Mouse (Mus musculus) lung, embryonic 14.5 days (tissue): ENCODE results near the gene Cog4. TPM values are rescaled to one million over a fixed set of nuclear protein-coding genes. Genes with fewer than 3 reads are reported as not detected.
A peak's percentile ranks its signal among the peaks of the same experiment; 100 is the strongest.
"Not testable (repeated sequence)": the region's sequence is repeated elsewhere in the genome, so short reads cannot be mapped to it uniquely, and the experiment has no call there.

Experiments used
- ATAC-seq: fragments of 200-750 bp; cut with Nextera tagmentation; 2 replicates; pipeline ENCODE4 v1.8.0; 2017; ENCODE audit warnings: mild to moderate bottlenecking, moderate TSS enrichment, moderate library complexity; ENCODE audit not compliant: insufficient read depth
- DNase-seq: peaks from one replicate; pipeline ENCODE4 v3.0.0-alpha.2; 2015
- H3K27ac ChIP-seq: fragments of 300-500 bp; sonication (generic); 2 replicates; pipeline ENCODE4 v1.5.1; 2014; ENCODE audit warnings: low read depth, mild to moderate bottlenecking, moderate library complexity
- H3K27me3 ChIP-seq: fragments of 300-500 bp; sonication (generic); 2 replicates; pipeline ENCODE4 v1.6.1; 2014; ENCODE audit warnings: low read length, control low read depth; ENCODE audit not compliant: insufficient read depth
- H3K36me3 ChIP-seq: fragments of 300-500 bp; sonication (generic); 2 replicates; pipeline ENCODE4 v1.6.1; 2014; ENCODE audit warnings: control low read depth; ENCODE audit not compliant: insufficient read depth
- H3K4me1 ChIP-seq: fragments of 300-500 bp; sonication (generic); 2 replicates; pipeline ENCODE4 v1.6.1; 2014; ENCODE audit warnings: antibody characterized with exemption, control low read depth; ENCODE audit not compliant: insufficient read depth
- H3K4me2 ChIP-seq: fragments of 300-500 bp; sonication (generic); 2 replicates; pipeline ENCODE4 v1.6.1; 2014; ENCODE audit warnings: mild to moderate bottlenecking
- H3K4me3 ChIP-seq: fragments of 300-500 bp; sonication (generic); 2 replicates; pipeline ENCODE4 v1.5.1; 2014; ENCODE audit warnings: low read depth, low read length
- H3K9ac ChIP-seq: fragments of 300-500 bp; sonication (generic); 2 replicates; pipeline ENCODE4 v1.6.1; 2014
- H3K9me3 ChIP-seq: fragments of 300-500 bp; sonication (generic); 2 replicates; pipeline ENCODE4 v1.6.1; 2016; ENCODE audit warnings: low read depth, low read length, control low read depth
- CTCF ChIP-seq: IDR thresholded peaks from 2 replicates; pipeline ENCODE4 v1.5.1; 2016; ENCODE audit warnings: antibody characterized with exemption, low read depth
- WGBS: fragments of 180-500 bp; shearing (Covaris S2); extraction: QIAGEN DNeasy Blood & Tissue Kit; methylation state at CpG from one replicate; pipeline ENCODE4 v1.1.7; 2014; 5-methylcytosine and 5-hydroxymethylcytosine counted together
- polyA plus RNA-seq: library from polyadenylated mRNA; unstranded; fragments of >200 nt; fragmentation: Nextera tagmentation; extraction: Ambion mirVana; gene quantifications from 2 replicates; pipeline ENCODE4 v1.2.1, GENCODE M21; 2014

Gene Cog4
- polyA plus RNA-seq, 1 experiment from 2014 or later, result 70.9 TPM

DNA sequence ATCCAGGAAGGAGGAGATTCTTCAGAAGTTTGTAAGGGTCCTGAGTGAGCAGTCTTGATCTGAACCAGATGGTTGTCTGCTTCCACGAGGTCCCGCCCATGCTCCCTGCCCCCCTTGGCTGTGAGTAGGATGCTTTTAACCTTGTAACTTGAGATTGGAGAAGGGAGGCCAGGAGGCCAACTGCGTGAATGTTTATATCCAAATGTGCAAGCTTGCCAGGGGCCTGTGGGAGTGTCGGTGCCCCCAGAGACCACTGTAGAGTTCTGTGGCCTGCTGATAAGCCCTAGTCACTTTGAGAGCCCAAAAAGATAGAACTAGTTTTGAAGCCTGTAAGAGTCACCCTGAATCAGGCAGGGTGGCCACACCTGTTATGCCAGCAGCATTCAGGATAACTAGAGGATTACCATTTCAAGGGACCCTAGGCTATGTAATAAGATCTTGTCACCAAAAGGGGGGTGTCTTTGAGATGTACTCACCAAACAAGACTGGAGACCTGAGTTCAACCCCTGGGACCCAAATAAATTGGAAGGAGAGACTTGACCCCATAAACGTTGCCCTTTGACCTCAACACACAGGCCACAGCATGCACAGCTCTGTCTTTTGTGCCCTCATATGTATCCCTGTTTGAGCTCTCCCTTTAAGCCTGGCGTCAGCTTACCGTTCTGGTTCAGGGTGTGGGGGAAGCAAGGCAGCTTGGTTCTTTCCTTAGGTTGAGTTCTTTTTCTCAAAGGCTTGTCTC is 75.3 kb downstream of the Cog4 start:
- Histone ChIP-seq H3K9ac (peak overlapping the region; percentile 86), H3K4me1 (peaks cover 9% of the 10 kb centered on the region), H3K4me2 (peak overlapping the region; percentile 91), H3K4me3 (peak overlapping the region; percentile 78), H3K27ac (peak overlapping the region; percentile 78), H3K36me3 (no peaks in the 10 kb centered on the region), H3K27me3 (no peaks in the 10 kb centered on the region), H3K9me3 (no peaks in the 10 kb centered on the region)
- ATAC-seq (peak; percentile 23), DNase-seq (peak; percentile 77)
- WGBS, result 21% methylated on average over 7 of the region's 7 CpGs
- no peak for TF ChIP-seq CTCF

- H3K9ac ChIP-seq, result no peak overlapping the region
- H3K4me2 ChIP-seq, result no peak overlapping the region
- WGBS, result 66% methylated on average over 8 of the region's 8 CpGs
- no peaks in the 10 kb centered on the region for H3K27me3 ChIP-seq
- H3K27ac ChIP-seq, result no peak overlapping the region
- peaks cover 9% of the 10 kb centered on the region for H3K4me1 ChIP-seq
- no peak for ATAC-seq
- no peaks in the 10 kb centered on the region for H3K9me3 ChIP-seq
- H3K36me3 ChIP-seq, result no peaks in the 10 kb centered on the region
- no peak for TF ChIP-seq CTCF
- no peak overlapping the region for H3K4me3 ChIP-seq
- DNase-seq, result no peak
Measured at GRCm38 (mm10) chr8:110925691-110926140, 79.3 kb downstream of the Cog4 start.

GRCm38 (mm10) chr8:110926690-110927089 is 80.3 kb downstream of the Cog4 start:
- no peak for ATAC-seq
- Histone ChIP-seq H3K4me3 (no peak overlapping the region), H3K27ac (no peak overlapping the region), H3K4me2 (no peak overlapping the region), H3K4me1 (0 out of 2 replicates have a peak, but pooled peaks cover under 1% of the 10 kb centered on the region), H3K36me3 (no peaks in the 10 kb centered on the region), H3K9me3 (no peaks in the 10 kb centered on the region), H3K9ac (no peak overlapping the region), H3K27me3 (no peaks in the 10 kb centered on the region)
- WGBS, result 50% methylated on average over 5 of the region's 5 CpGs
- TF ChIP-seq CTCF, result no peak
- no peak for DNase-seq

DNA sequence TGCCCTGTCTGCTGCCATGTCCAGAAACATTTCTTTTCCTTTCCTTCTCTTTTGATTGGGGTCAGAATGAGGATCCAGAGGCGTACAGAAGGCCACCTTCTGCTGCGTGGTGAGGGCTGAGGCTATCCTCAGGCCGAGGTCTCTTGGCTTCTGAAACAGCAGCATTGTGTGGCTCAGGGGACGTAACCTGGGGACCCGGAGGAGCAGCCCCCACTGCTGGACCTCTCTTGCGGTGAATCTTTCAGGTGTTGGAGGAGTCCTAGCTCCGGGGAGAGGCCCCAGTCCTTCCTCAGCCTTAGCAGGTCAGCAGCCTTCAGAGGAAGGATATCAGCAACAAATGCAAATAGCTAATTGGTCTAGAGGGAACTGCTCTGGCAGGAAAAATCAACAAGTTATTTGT is 82.0 kb downstream of the Cog4 start:
- H3K9me3 ChIP-seq, result no peaks in the 10 kb centered on the region
- H3K4me3 ChIP-seq, result no peak overlapping the region
- no peak for ATAC-seq
- H3K4me1 ChIP-seq, result no peaks in the 10 kb centered on the region
- no peaks in the 10 kb centered on the region for H3K36me3 ChIP-seq
- TF ChIP-seq CTCF, result no peak
- no peak overlapping the region for H3K27ac ChIP-seq
- H3K9ac ChIP-seq, result no peak overlapping the region
- H3K4me2 ChIP-seq, result no peak overlapping the region
- DNase-seq, result no peak
- no peaks in the 10 kb centered on the region for H3K27me3 ChIP-seq
- 77% methylated on average over 7 of the region's 7 CpGs for WGBS

DNA sequence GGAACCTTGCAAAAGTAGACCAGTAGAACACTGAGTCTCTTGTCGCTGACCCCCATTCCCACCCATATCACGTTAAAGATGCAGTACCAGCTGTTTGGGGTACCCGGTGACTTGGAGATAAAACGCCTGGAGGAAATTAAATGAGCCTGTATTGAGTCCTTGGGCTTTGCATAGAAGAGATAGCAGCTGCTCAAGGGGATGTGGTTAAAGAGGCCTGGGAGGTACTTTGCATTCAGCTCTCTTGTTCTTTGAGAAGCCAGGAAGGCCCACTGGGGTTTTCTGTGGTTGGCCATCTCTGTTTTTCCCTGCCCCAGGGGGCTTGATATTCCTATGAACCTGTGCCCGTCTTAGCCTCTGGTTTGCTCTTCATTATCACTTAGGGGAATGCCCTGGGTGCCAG is 82.7 kb downstream of the Cog4 start:
- ATAC-seq, result no peak
- no peak overlapping the region for H3K4me3 ChIP-seq
- no peaks in the 10 kb centered on the region for H3K9me3 ChIP-seq
- H3K27ac ChIP-seq, result no peak overlapping the region
- no peaks in the 10 kb centered on the region for H3K27me3 ChIP-seq
- no peak overlapping the region for H3K9ac ChIP-seq
- H3K4me1 ChIP-seq, result no peaks in the 10 kb centered on the region
- 67% methylated on average over 5 of the region's 5 CpGs for WGBS
- H3K4me2 ChIP-seq, result no peak overlapping the region
- DNase-seq, result no peak
- no peaks in the 10 kb centered on the region for H3K36me3 ChIP-seq
- no peak for TF ChIP-seq CTCF

- 94% methylated on average over 8 of the region's 8 CpGs for WGBS
- not testable (repeated sequence) for DNase-seq, H3K9ac ChIP-seq, ATAC-seq, H3K9me3 ChIP-seq, H3K27ac ChIP-seq, H3K27me3 ChIP-seq, H3K4me1 ChIP-seq, H3K4me3 ChIP-seq, H3K36me3 ChIP-seq, H3K4me2 ChIP-seq
Measured at GRCm38 (mm10) chr8:110929672-110930071, 83.3 kb downstream of the Cog4 start.

DNA sequence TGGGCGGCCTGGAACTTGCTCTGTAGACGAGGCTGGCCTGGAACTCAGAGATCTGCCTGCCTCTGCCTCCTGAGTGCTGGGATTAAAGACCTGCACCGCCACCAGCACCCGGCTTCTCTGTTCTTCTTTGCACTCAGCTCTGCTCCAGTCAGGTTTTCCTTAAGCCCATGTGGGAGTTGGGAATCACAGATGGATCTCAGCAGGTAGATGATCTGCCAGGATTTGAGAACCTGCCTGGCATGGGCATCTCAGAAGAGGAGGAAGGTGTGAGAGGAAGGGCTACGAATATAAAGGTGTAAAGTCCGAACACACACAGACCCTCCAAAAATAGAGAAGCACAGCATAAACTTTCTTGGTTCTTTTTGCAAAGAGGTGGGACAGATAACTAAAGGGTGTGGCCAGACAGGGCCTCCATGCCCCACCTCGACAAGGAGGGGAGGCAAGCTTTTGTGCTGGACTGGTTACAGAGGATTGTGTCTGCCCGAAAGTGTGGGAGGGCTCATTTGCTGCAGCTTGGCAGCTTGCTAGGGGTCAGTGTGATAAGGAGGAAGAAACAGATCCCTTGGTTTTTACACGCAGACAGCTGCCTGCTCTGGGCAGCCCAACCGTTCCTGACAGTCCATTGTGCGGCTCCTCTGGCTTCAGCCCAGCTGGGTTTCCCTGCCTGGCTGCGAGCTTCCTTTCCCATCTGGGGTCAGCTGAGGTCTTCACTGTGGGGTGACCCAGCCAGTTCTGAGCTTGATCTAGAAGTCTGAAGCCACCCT is 85.0 kb downstream of the Cog4 start:
- no peak for TF ChIP-seq CTCF
- H3K36me3 ChIP-seq, result no peaks in the 10 kb centered on the region
- WGBS, result 49% methylated on average over 12 of the region's 12 CpGs
- DNase-seq (peak; percentile 73), ATAC-seq (peak; percentile 69; the same call in 1 of the 2 replicates)
- H3K27me3 ChIP-seq, result no peaks in the 10 kb centered on the region
- no peaks in the 10 kb centered on the region for H3K4me1 ChIP-seq
- H3K27ac ChIP-seq, result no peak overlapping the region
- no peak overlapping the region for H3K4me2 ChIP-seq
- no peak overlapping the region; the same call in 1 of the 2 replicates for H3K9ac ChIP-seq
- no peak overlapping the region for H3K4me3 ChIP-seq
- no peaks in the 10 kb centered on the region for H3K9me3 ChIP-seq

Other genes with a start within 250 kb of the Cog4 start
- 23.3 and 25.2 TPM in 2 replicates for gene Vac14, start 228.0 kb upstream of the Cog4 start, polyA plus RNA-seq
- gene Mtss1l, start 125.1 kb upstream of the Cog4 start, polyA plus RNA-seq, result 30.9 and 39.9 TPM in 2 replicates
- gene Il34, start 40.7 kb upstream of the Cog4 start, polyA plus RNA-seq, result 1.6 and 2.4 TPM in 2 replicates
- 168 and 174 TPM in 2 replicates for gene Sf3b3, start 187 bp downstream of the Cog4 start, polyA plus RNA-seq
- gene Fuk, start 55.9 kb downstream of the Cog4 start, polyA plus RNA-seq, result 9.0 and 11.5 TPM in 2 replicates
- 11.3 and 13.0 TPM in 2 replicates for gene St3gal2, start 73.3 kb downstream of the Cog4 start, polyA plus RNA-seq
- 19.1 and 21.0 TPM in 2 replicates for gene Ddx19a, start 151.2 kb downstream of the Cog4 start, polyA plus RNA-seq
- 7.2 and 7.8 TPM in 2 replicates for gene Ddx19b, start 185.2 kb downstream of the Cog4 start, polyA plus RNA-seq
- 66.1 and 66.9 TPM in 2 replicates for gene Aars, start 186.5 kb downstream of the Cog4 start, polyA plus RNA-seq
- 24.0 and 27.8 TPM in 2 replicates for gene Exosc6, start 209.7 kb downstream of the Cog4 start, polyA plus RNA-seq
- gene Clec18a, start 245.8 kb downstream of the Cog4 start, polyA plus RNA-seq, result not detected in 2 replicates
- 7.1 and 9.1 TPM in 2 replicates for gene Pdpr, start 248.0 kb downstream of the Cog4 start, polyA plus RNA-seq